Comparison of ENCODE assay signal across 12 mouse cellular contexts in the genomic region with DNA sequence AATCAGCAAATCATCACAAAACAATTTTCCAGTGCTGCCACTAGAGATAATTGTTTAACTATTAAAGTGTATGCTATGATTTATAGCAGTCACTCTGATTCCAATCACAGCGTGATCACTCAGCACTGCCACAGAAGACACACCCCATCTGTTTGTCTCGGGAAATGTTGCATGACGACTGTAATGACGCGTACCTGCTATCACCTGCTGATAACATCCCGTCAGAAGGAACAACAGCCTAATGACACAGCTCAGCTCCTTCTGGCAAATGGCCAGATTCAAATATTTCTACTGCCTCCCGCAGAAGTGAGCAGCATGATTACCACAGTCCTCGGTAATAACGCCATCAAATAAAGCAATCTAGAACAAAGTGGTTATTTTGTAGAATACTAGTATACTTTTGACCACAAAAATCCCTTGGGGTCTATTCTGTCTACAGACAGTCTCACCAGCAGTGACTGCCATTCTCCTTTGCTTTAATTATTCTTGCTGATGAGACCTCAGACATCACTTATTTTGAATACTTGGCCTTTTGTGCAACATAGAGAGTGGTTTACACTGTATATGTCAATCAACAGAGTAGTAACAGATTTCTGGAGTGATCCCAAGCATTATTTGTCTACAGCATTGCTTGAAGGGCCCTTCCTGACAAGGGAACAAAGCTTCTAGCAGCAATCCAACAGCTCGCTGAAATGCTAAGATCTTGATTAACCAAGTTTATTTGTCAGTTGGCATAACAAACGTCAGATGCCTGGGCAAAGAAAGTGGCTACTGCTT. TPM values are rescaled to one million over a fixed set of nuclear protein-coding genes. Genes with fewer than 3 reads are reported as not detected.
DNase-seq lines count a peak whose midpoint lies in the region; ATAC-seq and TF ChIP-seq lines count a peak whose summit lies in the region.
"Had no signal": no experiment of that assay in that cellular context is flagged by ENCODE, and none has a peak within 500 bp of the region (broad histone marks: within the 10 kb centered on the region; RNA-seq: fewer than 3 reads in every experiment).

No protein-coding gene starts in this region.

- DNase-seq in heart, adult 2 months, result no peak
- no peak for DNase-seq in Patski (ENCODE audit: low read depth, low spot score)
- no peak for DNase-seq in testis, postnatal 14 days (ENCODE audit: low spot score)
- DNase-seq in spleen, postnatal 36 days (ENCODE audit: low spot score in 2 of 2), result no peak
- DNase-seq: right cerebral cortex, postnatal 14 days; thymus, adult 2 months had no signal

- in situ Hi-C loops in Patski (cut with MboI; ENCODE audit: low pct_unique_long_range_greater_than_20kb), result no loop called here

- no peak for ATAC-seq in heart, embryonic 15.5 days (replicated peaks; ENCODE audit: insufficient number of reproducible peaks, insufficient read depth, low FRiP score, low read depth)
- peak; percentile 56 for ATAC-seq in Patski
- ATAC-seq in forebrain, embryonic 16.5 days, result peak; percentile 96
- ATAC-seq in megakaryocyte-erythroid progenitor cell, adult 5-6 weeks (replicated peaks; ENCODE audit: low FRiP score, low TSS enrichment, poor library complexity, severe bottlenecking), result peak; percentile 79
- ATAC-seq: activated CD4-positive, CD25-positive, alpha-beta regulatory T cell, adult 4 months had no signal

- H3K79me2 ChIP-seq in heart, adult 2 months (replicated peaks; ENCODE audit: control insufficient read depth, insufficient read depth, low read length), result no peaks in the 10 kb centered on the region; the same call in 1 of the 2 replicates

- WGBS in heart, embryonic 15.5 days, result 16% methylated on average over 11 of the region's 11 CpGs
- 22% methylated on average over 11 of the region's 11 CpGs for WGBS in heart, adult 2 months
- WGBS in forebrain, embryonic 16.5 days, result 19% methylated on average over 11 of the region's 11 CpGs

- H3K4me2 ChIP-seq in heart, embryonic 15.5 days, result peak overlapping the region; percentile 35
- peak overlapping the region; percentile 25; the same call in 1 of the 2 replicates for H3K4me2 ChIP-seq in forebrain, embryonic 16.5 days (ENCODE audit: low read length)
- H3K4me2 ChIP-seq: lung, embryonic 15.5 days had no signal

- H3K9me3 ChIP-seq in heart, embryonic 15.5 days (replicated peaks), result no peaks in the 10 kb centered on the region
- H3K9me3 ChIP-seq in forebrain, embryonic 16.5 days (ENCODE audit: control insufficient read depth, low read length), result no peaks in the 10 kb centered on the region
- H3K9me3 ChIP-seq: lung, embryonic 15.5 days had no signal

- TF ChIP-seq EP300 in heart, adult 2 months (IDR thresholded peaks at IDR 0.05; ENCODE audit: insufficient read depth, low read depth, low read length), result no peak

- no peak overlapping the region for H3K9ac ChIP-seq in heart, embryonic 15.5 days
- H3K9ac ChIP-seq in heart, adult 2 months (ENCODE audit: low read depth, low read length), result no peak overlapping the region
- H3K9ac ChIP-seq in forebrain, embryonic 16.5 days (replicated peaks; ENCODE audit: low read depth, low read length), result no peak overlapping the region
- H3K9ac ChIP-seq: lung, embryonic 15.5 days had no signal

- no peaks in the 10 kb centered on the region for H3K36me3 ChIP-seq in heart, embryonic 15.5 days
- peaks cover 38% of the 10 kb centered on the region for H3K36me3 ChIP-seq in heart, adult 2 months (ENCODE audit: control insufficient read depth, insufficient read depth, low read length)
- H3K36me3 ChIP-seq in forebrain, embryonic 16.5 days (ENCODE audit: control insufficient read depth, insufficient read depth), result no peaks in the 10 kb centered on the region
- H3K36me3 ChIP-seq: lung, embryonic 15.5 days had no signal

- POLR2A ChIA-PET in Patski (lab: Charles Lee), result interaction anchor here (1.0 kb wide), 1 partner anchor 303 kb away, joined by 4 read pairs; no protein-coding TSS in a partner anchor

- TF ChIP-seq CTCF in heart, adult 2 months (IDR thresholded peaks at IDR 0.05), result no peak
- no peak for TF ChIP-seq CTCF in Patski (IDR thresholded peaks at IDR 0.05)

- no peak overlapping the region for H3K27ac ChIP-seq in heart, embryonic 15.5 days
- no peak overlapping the region; the same call in 1 of the 2 replicates for H3K27ac ChIP-seq in heart, adult 2 months
- peak overlapping the region; percentile 18; the same call in 1 of the 2 replicates for H3K27ac ChIP-seq in forebrain, embryonic 16.5 days (ENCODE audit: low read length)
- H3K27ac ChIP-seq: lung, embryonic 15.5 days had no signal

- intact Hi-C loops in heart, adult 2 months (cut with DNase I), result no loop called here

- TF ChIP-seq POLR2A in heart, adult 2 months (IDR thresholded peaks at IDR 0.05; ENCODE audit: insufficient read depth, low read depth, low read length), result no peak

- no peaks in the 10 kb centered on the region for H3K27me3 ChIP-seq in heart, embryonic 15.5 days
- H3K27me3 ChIP-seq in heart, adult 2 months (ENCODE audit: control insufficient read depth, insufficient read depth, low read length), result no peaks in the 10 kb centered on the region
- no peaks in the 10 kb centered on the region for H3K27me3 ChIP-seq in Patski
- no peaks in the 10 kb centered on the region for H3K27me3 ChIP-seq in forebrain, embryonic 16.5 days (replicated peaks; ENCODE audit: control insufficient read depth, insufficient read depth, low read length)
- H3K27me3 ChIP-seq: lung, embryonic 15.5 days had no signal

- peaks cover 29% of the 10 kb centered on the region for H3K4me1 ChIP-seq in heart, embryonic 15.5 days (replicated peaks)
- peaks cover 20% of the 10 kb centered on the region for H3K4me1 ChIP-seq in heart, adult 2 months (ENCODE audit: control insufficient read depth, insufficient read depth, low read length)
- H3K4me1 ChIP-seq in forebrain, embryonic 16.5 days (replicated peaks; ENCODE audit: control insufficient read depth, insufficient read depth, low read length), result peaks cover 8% of the 10 kb centered on the region

- no peak overlapping the region for H3K4me3 ChIP-seq in heart, embryonic 15.5 days
- no peak overlapping the region for H3K4me3 ChIP-seq in heart, adult 2 months
- H3K4me3 ChIP-seq in forebrain, embryonic 16.5 days (replicated peaks; ENCODE audit: low read length), result no peak overlapping the region
- H3K4me3 ChIP-seq: lung, embryonic 15.5 days; myocyte had no signal

- CTCF ChIA-PET in Patski (lab: Charles Lee), result interaction anchor here (1.3 to 1.4 kb wide), 2 partner anchors 10 to 34 kb away, joined by 4 to 7 read pairs; no protein-coding TSS in a partner anchor

RNA-seq across cellular contexts. Expression of gene Il15, which starts 18.4 kb away (rescaled TPM):
- 15.1 and 15.6 TPM in 2 replicates for polyA plus RNA-seq in heart, embryonic 15.5 days (2015; fragmentation: Nextera tagmentation; extraction: Ambion mirVana)
- 10 to 100 TPM; 34.3 to 43.6 TPM for total RNA-seq in heart, adult 2 months (2021)
- polyA plus RNA-seq in heart, adult 2 months (2012; rRNA removed), result 28.2 and 29.5 TPM in 2 replicates
- polyA plus RNA-seq in Patski (2021), result 3.5 TPM
- 0.76 and 1.6 TPM in 2 replicates for polyA plus RNA-seq in forebrain, embryonic 16.5 days (2015; fragmentation: Nextera tagmentation; extraction: Ambion mirVana)
- 0.96 TPM in 1 of 2 replicates, not detected in the other for total RNA-seq in megakaryocyte-erythroid progenitor cell, adult 5-6 weeks (2014; fragmentation: Nextera tagmentation)
- 0.38 and 7.1 TPM in 2 replicates for total RNA-seq in megakaryocyte-erythroid progenitor cell, adult 5-6 weeks (2017)
